Mouse (Mus musculus): ENCODE data around the gene Srbd1. TPM values are rescaled to one million over a fixed set of nuclear protein-coding genes. Genes with fewer than 3 reads are reported as not detected.

The Srbd1 gene
- polyA plus RNA-seq, 1 experiment = 42.5 TPM

DNA sequence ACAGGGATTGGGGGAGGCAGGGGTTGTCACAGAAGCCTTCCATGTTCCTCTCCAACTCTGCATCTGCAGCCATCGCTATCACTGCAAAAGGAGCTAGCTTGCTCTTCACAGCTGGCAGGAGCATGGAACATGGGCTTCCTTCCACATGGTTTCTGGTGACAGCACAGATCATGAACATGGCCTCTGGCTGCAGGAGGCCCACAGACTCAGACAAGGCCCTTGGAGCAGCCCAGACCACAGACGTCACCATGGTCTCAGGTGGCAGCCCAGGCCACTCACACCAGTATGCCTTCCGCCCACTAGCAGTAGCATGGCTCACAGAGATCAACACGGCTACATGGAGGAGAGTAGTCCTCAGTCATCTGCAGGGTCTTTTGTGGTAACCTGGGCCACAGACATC is 207.8 kb downstream of the Srbd1 start:
- H3K27ac ChIP-seq (ENCODE audit: insufficient read depth, low read length) = no peak overlapping the region
- no peaks in the 10 kb centered on the region for H3K27me3 ChIP-seq (ENCODE audit: control insufficient read depth, insufficient read depth, low read length, poor library complexity, severe bottlenecking)
- H3K9ac ChIP-seq (ENCODE audit: low read depth, poor library complexity, severe bottlenecking) = no peak overlapping the region
- H3K36me3 ChIP-seq (ENCODE audit: control insufficient read depth, insufficient read depth, low read length, poor library complexity, severe bottlenecking) = no peaks in the 10 kb centered on the region
- TF ChIP-seq CTCF (IDR thresholded peaks at IDR 0.05; ENCODE audit: low read depth, low read length) = no peak
- TF ChIP-seq POLR2A (IDR thresholded peaks at IDR 0.05; ENCODE audit: insufficient read depth, low read length) = no peak
- TF ChIP-seq EP300 (IDR thresholded peaks at IDR 0.05; ENCODE audit: insufficient read depth, low read depth, low read length) = no peak
- H3K4me3 ChIP-seq (ENCODE audit: low read depth, low read length) = no peak overlapping the region
- no peaks in the 10 kb centered on the region for H3K4me1 ChIP-seq (ENCODE audit: control insufficient read depth, insufficient read depth, low read length)
- no peaks in the 10 kb centered on the region for H3K9me3 ChIP-seq (replicated peaks; ENCODE audit: control insufficient read depth, insufficient read depth, low read length, poor library complexity, severe bottlenecking)

DNA sequence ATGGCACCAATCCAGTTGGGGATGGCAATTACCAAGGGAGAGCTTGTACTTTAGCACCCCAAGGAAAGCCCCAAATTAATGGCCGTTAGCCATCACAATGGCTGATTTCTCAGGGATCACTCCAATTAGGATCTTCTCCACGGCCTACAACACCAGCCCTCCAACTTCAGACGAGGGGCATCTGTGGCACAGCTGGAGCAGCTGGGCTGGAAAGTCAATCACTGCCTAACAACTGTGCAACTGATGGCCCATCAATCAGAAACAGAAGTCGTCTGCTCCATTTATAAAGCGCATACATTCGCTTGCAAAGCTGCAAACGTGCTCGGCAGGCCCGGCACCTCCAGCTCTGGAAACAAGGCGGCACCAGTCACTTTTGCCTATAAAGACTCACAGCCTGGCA is 209.7 kb downstream of the Srbd1 start:
- H3K36me3 ChIP-seq (ENCODE audit: control insufficient read depth, insufficient read depth, low read length, poor library complexity, severe bottlenecking) = no peaks in the 10 kb centered on the region
- H3K9ac ChIP-seq (ENCODE audit: low read depth, poor library complexity, severe bottlenecking) = no peak overlapping the region
- H3K27me3 ChIP-seq (ENCODE audit: control insufficient read depth, insufficient read depth, low read length, poor library complexity, severe bottlenecking) = no peaks in the 10 kb centered on the region
- H3K9me3 ChIP-seq (replicated peaks; ENCODE audit: control insufficient read depth, insufficient read depth, low read length, poor library complexity, severe bottlenecking) = no peaks in the 10 kb centered on the region
- TF ChIP-seq CTCF (IDR thresholded peaks at IDR 0.05; ENCODE audit: low read depth, low read length) = no peak
- no peak for TF ChIP-seq EP300 (IDR thresholded peaks at IDR 0.05; ENCODE audit: insufficient read depth, low read depth, low read length)
- TF ChIP-seq POLR2A (IDR thresholded peaks at IDR 0.05; ENCODE audit: insufficient read depth, low read length) = no peak
- H3K4me3 ChIP-seq (ENCODE audit: low read depth, low read length) = no peak overlapping the region
- no peaks in the 10 kb centered on the region for H3K4me1 ChIP-seq (ENCODE audit: control insufficient read depth, insufficient read depth, low read length)
- no peak overlapping the region for H3K27ac ChIP-seq (ENCODE audit: insufficient read depth, low read length)

Other genes starting within 250 kb of the Srbd1 start
- gene Prkce, start 22.6 kb upstream of the Srbd1 start, polyA plus RNA-seq (2011; ENCODE audit: insufficient read depth, insufficient read length, low read depth, missing spikeins) = 3.3 and 4.3 TPM in 2 replicates